Mouse (Mus musculus): ENCODE data around the gene Shkbp1. TPM values are rescaled to one million over a fixed set of nuclear protein-coding genes. Genes with fewer than 3 reads are reported as not detected.

The Shkbp1 gene
- 35.9 and 41.2 TPM in 2 replicates for polyA plus RNA-seq (2011; ENCODE audit: insufficient read length, low read depth, missing spikeins)

DNA sequence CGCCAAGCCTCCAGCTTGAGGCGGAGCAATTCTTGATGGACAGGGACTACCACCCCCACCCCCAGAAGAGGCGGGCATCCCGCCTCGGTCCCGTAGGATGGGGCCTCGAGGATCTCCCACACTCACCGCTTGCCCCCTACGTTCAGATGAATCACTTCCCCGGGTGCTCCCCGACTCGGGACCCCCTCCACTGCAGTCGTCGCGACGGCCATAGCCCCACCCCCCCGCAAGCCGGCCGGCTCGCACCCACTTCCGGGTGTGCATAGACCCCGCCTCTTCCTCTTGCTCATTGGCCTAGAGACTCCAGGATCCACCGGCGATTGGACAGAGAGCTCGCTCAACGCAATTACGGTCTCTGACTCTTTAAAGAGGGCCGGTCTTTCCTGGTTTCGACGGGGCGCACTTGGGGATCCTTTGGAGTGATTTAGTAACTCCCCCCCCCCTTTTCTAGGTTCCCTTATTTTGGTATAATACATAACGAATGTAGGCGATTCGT lies at the start of gene Shkbp1:
Gene Shkbp1 (minus strand): TSS at position 275 of the 496 bp plus-strand sequence.
- H3K4me3 ChIP-seq (ENCODE audit: insufficient read depth, low read length) = peak within 1 kb of the TSS; percentile 91
- no peak; the same call in 1 of the 2 replicates for TF ChIP-seq POLR2A (IDR thresholded peaks at IDR 0.05; ENCODE audit: low read depth, low read length)
- TF ChIP-seq CTCF (IDR thresholded peaks at IDR 0.05; ENCODE audit: borderline replicate concordance, insufficient read depth, low read length) = no peak
- H3K27ac ChIP-seq (ENCODE audit: insufficient read depth, low read length) = peak within 1 kb of the TSS; percentile 64
- H3K4me1 ChIP-seq (ENCODE audit: control insufficient read depth, insufficient read depth, low read length) = no peaks in the 10 kb centered on the region

DNA sequence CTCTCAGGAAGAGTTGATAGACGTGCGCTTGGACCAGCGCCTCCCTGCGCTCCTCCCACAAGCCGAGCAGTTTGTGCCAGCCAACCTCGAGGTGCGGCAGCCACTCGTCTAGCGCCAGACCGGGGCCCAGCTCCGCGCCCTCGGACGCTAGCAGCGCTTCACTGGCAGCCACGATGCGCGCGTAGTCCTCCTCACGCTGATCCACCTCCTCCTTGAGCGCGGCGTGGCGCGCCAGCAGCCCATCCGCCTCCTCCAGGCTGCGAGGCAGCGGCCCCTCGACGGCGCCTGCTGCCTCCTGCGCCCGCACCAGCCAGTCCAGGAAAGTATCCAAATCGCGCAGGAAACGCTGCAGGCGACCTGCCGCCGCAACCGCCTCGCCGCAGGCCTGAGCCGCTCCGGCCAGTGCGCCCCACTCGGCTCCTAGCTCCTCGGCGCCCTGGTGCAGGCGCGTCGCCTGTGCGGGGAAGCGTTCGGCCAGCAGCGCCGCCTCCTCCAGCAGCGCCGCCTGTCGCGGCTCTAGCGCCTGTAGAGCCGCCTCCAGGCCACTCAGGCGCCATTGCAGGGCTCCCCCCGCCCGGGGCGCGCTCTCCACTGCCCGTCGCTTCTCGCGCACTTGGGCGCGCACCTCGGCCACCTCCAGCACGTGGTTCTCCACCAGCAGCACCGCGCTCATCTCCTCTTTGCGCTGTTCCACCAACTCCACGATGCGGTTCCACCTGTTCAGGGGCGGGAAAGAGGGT lies 48.6 kb upstream of the Shkbp1 start:
- no peak overlapping the region for H3K27ac ChIP-seq (ENCODE audit: insufficient read depth, low read length)
- no peak for TF ChIP-seq CTCF (IDR thresholded peaks at IDR 0.05; ENCODE audit: borderline replicate concordance, insufficient read depth, low read length)
- TF ChIP-seq POLR2A (IDR thresholded peaks at IDR 0.05; ENCODE audit: low read depth, low read length) = no peak
- no peak overlapping the region for H3K4me3 ChIP-seq (ENCODE audit: insufficient read depth, low read length)
- H3K4me1 ChIP-seq (ENCODE audit: control insufficient read depth, insufficient read depth, low read length) = 0 out of 2 replicates have a peak, but pooled peaks cover 2% of the 10 kb centered on the region

DNA sequence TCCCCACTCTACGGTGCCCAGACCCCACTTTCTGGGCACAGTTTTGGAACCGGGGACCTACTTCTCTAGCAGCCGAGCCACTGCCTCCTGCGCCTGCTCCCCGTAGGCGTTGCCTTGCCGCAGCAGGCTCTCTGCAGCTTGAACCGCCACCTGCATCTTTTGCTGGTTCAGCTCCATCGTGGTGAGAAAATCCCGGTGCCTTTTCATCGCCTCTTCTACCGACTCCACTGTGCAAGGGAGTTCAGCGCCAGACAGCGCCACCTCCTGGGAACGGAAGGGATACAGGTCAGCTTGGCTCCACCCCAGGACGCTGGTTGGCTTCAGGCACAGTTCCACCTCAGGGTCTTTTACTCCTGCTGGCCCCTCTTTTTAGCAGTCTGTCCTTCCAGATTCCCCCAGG lies 46.9 kb upstream of the Shkbp1 start:
- Histone ChIP-seq H3K4me3 (ENCODE audit: insufficient read depth, low read length) (no peak overlapping the region), H3K27ac (ENCODE audit: insufficient read depth, low read length) (no peak overlapping the region), H3K4me1 (ENCODE audit: control insufficient read depth, insufficient read depth, low read length) (0 out of 2 replicates have a peak, but pooled peaks cover 2% of the 10 kb centered on the region)
- TF ChIP-seq CTCF (IDR thresholded peaks at IDR 0.05; ENCODE audit: borderline replicate concordance, insufficient read depth, low read length) (peak; percentile 82), POLR2A (IDR thresholded peaks at IDR 0.05; ENCODE audit: low read depth, low read length) (no peak)

DNA sequence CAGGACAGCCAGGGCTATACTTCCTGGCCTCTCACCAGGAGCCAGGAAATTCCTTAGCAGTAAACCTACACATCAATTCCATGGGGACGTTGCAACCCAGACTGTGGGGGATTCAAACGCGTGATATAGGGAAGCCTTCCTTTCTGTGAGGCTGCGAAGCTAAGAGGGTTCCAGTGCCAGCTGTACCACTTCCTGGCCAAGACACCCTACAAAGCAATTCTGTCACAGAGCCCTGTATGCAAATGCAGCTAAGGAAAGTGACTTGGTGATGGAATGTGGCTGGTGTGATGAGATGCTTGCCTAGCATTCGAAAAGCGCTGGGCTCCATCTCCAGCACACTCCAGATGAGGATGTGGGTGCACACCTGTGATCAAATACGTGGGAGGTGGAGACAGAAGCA lies 44.7 kb upstream of the Shkbp1 start:
- TF ChIP-seq POLR2A (IDR thresholded peaks at IDR 0.05; ENCODE audit: low read depth, low read length) (no peak), CTCF (IDR thresholded peaks at IDR 0.05; ENCODE audit: borderline replicate concordance, insufficient read depth, low read length) (no peak)
- H3K4me1 ChIP-seq (ENCODE audit: control insufficient read depth, insufficient read depth, low read length) = no peaks in the 10 kb centered on the region
- H3K27ac ChIP-seq (ENCODE audit: insufficient read depth, low read length) = no peak overlapping the region
- H3K4me3 ChIP-seq (ENCODE audit: insufficient read depth, low read length) = no peak overlapping the region

DNA sequence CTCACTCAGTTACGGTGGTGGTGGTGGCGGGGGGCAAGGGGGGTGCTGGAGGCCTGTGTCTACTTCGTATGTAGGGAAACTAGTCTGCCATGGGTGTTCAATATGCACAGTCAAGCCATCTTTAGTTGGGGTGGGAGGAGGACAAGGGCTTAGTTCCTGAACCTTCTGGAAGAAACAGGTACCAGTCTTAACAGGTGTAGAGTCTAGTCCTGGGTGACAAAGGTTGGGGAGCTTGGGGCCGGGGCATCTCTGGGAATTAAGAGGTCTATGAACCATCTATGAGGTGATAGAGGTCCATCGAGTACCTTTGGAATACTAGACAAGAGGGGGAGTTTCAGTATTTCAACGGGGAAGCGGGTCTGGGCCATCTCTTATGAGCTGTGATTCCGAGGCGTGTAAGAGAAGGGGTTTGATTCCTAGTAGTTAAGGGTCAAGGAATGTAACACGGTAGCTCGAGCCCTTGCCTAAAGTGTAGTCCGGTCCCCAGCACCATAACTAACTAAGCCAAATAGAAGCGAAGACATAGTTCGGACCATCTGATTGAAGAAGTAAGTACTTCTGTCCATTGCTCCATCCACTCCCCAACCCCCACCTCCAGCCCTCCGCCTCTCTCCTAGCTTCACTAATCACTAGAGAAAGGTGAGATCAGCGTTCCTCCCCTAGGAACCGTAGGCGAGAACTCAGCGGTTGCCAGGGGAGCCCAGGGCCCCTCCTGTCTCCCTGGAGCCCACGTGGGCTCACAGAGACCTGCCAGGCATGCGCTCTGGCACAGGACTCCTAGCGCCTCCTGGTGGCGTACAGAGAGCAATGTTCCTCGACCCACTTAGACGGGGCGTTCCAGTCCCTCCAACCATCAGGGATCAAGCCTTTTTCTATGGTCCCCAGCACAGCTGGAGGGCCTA lies 41.5 kb upstream of the Shkbp1 start:
- Histone ChIP-seq H3K4me1 (ENCODE audit: control insufficient read depth, insufficient read depth, low read length) (no peaks in the 10 kb centered on the region), H3K27ac (ENCODE audit: insufficient read depth, low read length) (no peak overlapping the region), H3K4me3 (ENCODE audit: insufficient read depth, low read length) (no peak overlapping the region)
- peak; percentile 58; the same call in 1 of the 2 replicates for TF ChIP-seq CTCF (IDR thresholded peaks at IDR 0.05; ENCODE audit: borderline replicate concordance, insufficient read depth, low read length)
- no peak for TF ChIP-seq POLR2A (IDR thresholded peaks at IDR 0.05; ENCODE audit: low read depth, low read length)

DNA sequence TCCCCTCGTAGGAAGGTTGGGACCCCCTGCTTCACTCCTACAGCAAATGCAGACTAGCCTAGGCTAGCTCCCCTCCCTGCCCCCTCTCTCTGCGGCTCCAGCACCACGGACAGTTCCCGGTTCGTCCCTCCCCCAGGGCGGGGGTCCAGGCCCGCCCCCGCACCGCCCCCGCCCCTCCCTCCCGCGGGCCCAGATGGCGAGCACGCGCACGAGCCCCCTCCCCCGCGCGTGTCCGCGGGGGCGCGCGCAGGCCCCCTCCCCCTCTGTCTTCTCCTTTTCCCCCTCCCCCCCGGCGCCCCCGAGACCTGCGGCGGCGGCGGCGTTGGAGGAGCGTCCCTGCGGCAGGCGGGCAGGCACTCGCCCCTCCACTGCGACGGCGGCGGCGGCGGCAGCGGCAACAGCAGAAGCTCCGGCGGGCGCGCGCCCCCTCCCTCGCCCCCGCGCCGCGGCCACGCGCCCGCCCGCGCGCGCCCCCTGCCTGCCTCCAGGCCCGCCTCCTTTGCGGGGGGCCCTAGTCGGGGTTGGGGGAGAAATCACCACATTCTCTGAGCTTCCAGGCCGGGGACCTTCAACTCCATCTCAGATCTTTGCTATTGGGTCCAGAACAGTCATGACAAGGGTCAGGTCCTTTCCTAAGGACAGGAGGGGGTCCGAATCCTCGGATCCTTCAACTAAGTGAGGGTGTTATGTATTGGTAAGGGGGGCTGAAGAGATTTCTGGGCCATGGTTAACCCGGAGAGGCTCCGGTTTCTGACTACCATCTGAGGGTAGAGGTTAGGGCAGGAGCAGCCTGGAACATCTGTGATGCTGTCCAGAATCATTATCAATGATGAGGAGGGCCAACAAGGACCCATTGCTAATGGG lies 40.6 kb upstream of the Shkbp1 start:
- Histone ChIP-seq H3K4me3 (ENCODE audit: insufficient read depth, low read length) (no peak overlapping the region), H3K4me1 (ENCODE audit: control insufficient read depth, insufficient read depth, low read length) (no peaks in the 10 kb centered on the region), H3K27ac (ENCODE audit: insufficient read depth, low read length) (no peak overlapping the region)
- no peak for TF ChIP-seq POLR2A (IDR thresholded peaks at IDR 0.05; ENCODE audit: low read depth, low read length)
- no peak for TF ChIP-seq CTCF (IDR thresholded peaks at IDR 0.05; ENCODE audit: borderline replicate concordance, insufficient read depth, low read length)

DNA sequence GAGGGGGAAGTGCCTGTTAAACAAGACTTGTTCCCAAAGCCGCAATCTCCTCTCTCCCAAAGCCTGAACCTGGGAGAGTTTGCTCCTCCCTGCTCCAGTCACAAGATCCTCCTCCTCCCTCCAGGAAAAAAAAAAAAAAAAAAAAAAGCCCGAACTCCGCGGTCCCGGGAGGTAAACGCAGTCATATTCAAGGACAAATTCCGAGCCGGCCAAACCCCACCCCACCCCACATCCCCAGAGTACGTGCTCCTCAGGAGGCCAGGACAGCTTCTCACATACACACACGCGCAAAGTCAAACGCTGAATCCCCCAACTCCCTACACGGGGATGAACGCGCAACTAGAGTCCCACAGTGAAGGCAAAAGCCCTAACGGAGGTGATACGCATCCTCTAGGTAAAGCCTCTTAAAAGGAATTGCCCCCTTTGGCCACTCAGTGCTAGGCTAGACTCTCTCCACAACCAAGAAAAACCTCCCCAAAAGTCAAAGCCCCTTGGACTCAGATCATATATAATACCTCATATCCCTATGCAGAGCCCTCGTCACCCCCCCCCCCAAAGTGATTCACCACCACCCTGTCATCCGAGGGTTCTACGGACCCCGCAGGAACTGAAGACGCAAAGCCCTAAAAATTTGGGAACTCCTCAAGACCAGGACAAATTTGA lies 39.8 kb upstream of the Shkbp1 start:
- H3K4me3 ChIP-seq (ENCODE audit: insufficient read depth, low read length) = no peak overlapping the region
- no peak overlapping the region for H3K27ac ChIP-seq (ENCODE audit: insufficient read depth, low read length)
- TF ChIP-seq CTCF (IDR thresholded peaks at IDR 0.05; ENCODE audit: borderline replicate concordance, insufficient read depth, low read length) = no peak
- no peak for TF ChIP-seq POLR2A (IDR thresholded peaks at IDR 0.05; ENCODE audit: low read depth, low read length)
- H3K4me1 ChIP-seq (ENCODE audit: control insufficient read depth, insufficient read depth, low read length) = no peaks in the 10 kb centered on the region

DNA sequence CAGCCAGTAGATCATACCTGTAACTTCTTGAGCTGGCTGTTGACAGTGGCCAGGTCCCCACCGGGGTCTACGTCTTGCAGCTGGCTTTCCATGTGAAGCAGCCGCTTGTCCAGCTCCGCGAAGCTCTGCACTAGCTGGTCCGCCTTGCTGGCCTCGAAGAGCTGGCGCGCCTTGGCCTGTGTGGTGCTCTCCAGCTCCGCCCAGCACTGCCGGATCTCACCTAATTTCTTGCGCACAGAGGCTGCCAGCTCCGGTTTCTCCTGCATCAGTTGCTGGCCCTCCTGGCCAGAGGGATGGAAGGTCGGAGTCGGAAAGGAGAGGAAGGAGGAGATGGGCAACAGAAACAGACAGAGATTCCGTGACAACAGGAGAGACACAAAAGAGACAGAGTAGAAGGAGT lies 35.6 kb upstream of the Shkbp1 start:
- no peak for TF ChIP-seq POLR2A (IDR thresholded peaks at IDR 0.05; ENCODE audit: low read depth, low read length)
- TF ChIP-seq CTCF (IDR thresholded peaks at IDR 0.05; ENCODE audit: borderline replicate concordance, insufficient read depth, low read length) = no peak
- H3K4me3 ChIP-seq (ENCODE audit: insufficient read depth, low read length) = no peak overlapping the region
- no peaks in the 10 kb centered on the region for H3K4me1 ChIP-seq (ENCODE audit: control insufficient read depth, insufficient read depth, low read length)
- H3K27ac ChIP-seq (ENCODE audit: insufficient read depth, low read length) = no peak overlapping the region
